Mouse (Mus musculus): ENCODE data around the gene Tfap2a.

DNA sequence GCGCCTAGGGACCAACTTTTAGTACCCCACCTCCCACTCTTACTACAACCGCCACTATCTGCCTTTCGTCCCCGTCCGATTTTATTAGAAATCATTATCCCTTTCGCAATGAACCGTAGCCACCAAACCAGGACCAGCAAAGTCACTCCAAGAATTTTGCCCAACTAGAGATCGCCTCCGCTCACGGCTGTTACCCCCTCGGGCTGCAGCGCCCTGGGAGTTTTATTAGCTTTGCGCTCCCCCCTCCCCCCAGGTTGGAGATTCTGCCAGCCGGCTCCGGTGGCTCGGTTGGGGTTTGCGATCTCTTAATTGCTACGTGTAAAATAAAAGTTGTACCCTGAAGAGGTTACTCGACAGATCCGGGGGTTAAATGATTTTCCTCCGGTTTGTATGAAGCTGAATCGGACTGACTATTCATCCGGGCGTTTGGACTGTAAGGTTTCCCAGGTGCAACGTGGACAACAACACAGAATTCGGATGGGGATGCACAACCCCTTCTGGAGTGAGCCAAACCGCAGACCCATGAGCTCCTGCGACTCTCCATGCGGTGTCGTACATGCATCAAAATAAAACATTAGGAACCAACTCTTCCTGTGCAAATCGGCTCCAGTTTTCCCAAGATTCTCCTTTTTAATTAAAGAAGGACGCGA lies 3.7 kb downstream of the Tfap2a start:
- no peak for TF ChIP-seq EP300 (IDR thresholded peaks at IDR 0.05; ENCODE audit: low read depth)
- no peak for TF ChIP-seq CTCF (IDR thresholded peaks at IDR 0.05; ENCODE audit: low read depth)

All from heart, postnatal 0 days (tissue).